Mouse (Mus musculus) central nervous system, embryonic 18 days (tissue): ENCODE results near the gene Gm42878. TPM values are rescaled to one million over a fixed set of nuclear protein-coding genes. Genes with fewer than 3 reads are reported as not detected.

Experiments used
- polyA plus RNA-seq: library from polyadenylated mRNA; depleted of rRNA; stranded (reverse); fragments of >200 nt; gene quantifications from 2 replicates; pipeline ENCODE4 v1.2.3, GENCODE M21; 2012; rRNA removed

Gm42878 gene
- polyA plus RNA-seq = 0.14 and 0.36 TPM in 2 replicates

GRCm38 (mm10) chr5:121544910-121545792, at the start of gene Gm42878, which contains the start of gene Adam1a:
Gm42878 (minus strand) TSS chr5:121545482.
Adam1a (minus strand) TSS chr5:121545482.

DNA sequence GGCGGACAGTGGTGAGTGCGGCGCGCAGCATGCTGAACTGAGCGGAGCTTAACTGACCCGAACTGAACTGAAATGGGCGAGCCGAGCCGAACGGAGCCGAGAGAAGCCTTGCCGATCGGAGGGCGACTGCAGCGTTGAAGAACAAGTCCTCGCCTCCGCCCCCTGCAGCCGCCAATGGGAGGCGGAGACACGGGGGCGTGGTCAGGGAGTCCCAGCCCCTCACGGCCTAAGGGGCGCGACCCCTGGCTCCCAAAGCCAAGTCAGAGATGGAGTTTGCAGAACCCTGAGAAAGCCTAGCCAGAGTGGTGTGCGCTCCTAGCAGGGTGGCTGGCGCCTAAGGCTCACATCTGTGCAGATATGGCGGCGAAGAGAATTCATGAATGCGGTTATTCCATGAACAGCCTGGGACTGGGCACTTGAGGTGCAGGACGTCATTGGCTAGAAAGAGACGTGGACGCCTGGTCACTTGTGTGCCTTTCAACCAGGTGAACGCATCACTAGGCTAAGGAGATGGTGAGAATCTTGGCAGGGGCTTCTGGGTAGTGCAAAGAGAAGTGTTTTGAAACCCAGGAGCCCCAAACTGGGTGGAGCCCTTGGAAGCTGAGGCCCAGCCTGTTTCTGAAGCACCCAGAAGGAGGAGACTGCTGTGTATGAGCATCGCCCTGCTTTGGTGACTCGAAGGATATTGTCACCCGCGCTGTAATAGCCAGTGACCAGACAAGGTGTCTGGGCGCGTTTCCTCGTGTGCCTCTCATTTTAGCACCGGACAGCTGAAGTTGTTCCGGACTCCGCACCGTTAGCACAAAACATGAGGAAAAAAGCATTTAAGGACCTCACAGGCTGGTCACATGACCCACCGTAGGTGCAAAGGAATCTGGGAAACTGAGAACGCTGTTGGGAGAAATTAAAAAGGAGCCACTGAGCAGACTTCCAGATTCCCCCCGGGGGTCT, 48.4 kb upstream of the Gm42878 start, which contains the start of gene Aldh2:
Aldh2 (minus strand) TSS at position 374 of the 951 bp plus-strand sequence.

DNA sequence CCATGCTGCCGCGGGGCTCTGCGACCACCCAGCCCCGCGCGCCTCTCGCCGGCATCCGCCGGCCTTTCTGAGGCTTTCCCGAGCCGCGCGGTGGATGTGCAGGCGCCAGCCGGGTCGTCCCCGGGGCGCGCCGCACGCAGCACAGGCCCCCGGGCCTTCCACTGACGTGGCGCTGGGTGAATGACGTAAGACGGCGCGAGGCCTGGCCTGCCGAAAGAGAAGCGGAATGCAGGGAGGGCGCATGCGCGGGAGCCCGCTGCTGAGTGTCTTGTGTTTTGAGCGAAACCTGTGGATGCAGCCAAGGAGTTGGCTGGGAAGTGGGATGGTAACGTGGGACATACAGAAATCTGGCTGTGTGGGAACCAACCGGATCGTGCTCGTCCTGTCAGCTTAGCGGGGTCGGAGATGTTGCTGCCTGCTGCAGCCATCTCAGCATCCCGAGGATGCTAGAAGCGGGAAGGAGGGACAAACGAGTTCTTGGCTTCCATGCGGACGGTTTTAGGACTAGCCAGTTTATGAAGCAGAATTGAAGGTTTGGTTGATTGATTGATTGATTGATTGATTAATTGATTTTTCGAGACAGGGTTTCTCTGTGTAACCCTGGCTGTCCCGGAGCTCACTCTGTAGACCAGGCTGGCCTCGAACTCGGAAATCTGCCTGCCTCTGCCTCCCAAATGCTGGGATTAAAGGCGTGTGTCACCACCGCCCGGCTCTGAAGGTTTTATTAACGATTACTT, 679 bp upstream of the Gm42878 start, which contains the start of gene Mapkapk5:
Mapkapk5 (minus strand) TSS at position 113 of the 737 bp plus-strand sequence.

DNA sequence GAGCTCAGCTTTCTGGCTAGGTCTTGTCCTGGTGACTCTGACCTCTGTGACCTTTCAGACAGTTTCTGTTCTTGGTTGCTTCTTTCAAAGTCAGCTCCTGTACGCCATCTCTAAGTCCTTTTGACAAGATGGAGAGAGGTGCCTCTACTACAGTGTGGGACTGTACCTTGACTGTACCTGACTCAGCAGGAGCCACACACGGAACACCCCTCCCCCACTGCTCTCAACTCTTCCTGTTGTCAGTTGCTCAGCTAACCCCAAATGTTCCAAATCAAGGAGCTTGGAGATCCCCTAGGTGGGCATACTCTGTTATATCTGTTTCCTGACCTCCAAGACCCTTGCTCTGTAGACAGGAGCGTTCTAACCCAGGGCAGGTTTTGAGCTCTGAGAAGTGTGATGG, 42.1 kb downstream of the Gm42878 start, which contains the start of gene Adam1b:
Adam1b (minus strand) TSS at position 205 of the 400 bp plus-strand sequence.

Other genes with a start within 250 kb of the Gm42878 start
- gene Trafd1, start 159.8 kb downstream of the Gm42878 start, polyA plus RNA-seq = 168 and 172 TPM in 2 replicates
- gene Naa25, start 147.5 kb downstream of the Gm42878 start, polyA plus RNA-seq = 33.8 and 35.4 TPM in 2 replicates
- 1.3 and 2.2 TPM in 2 replicates for gene Tmem116, start 93.6 kb downstream of the Gm42878 start, polyA plus RNA-seq
- 141 and 157 TPM in 2 replicates for gene Erp29, start 93.0 kb downstream of the Gm42878 start, polyA plus RNA-seq
- not detected in 2 replicates for gene Adam1b, start 42.0 kb downstream of the Gm42878 start, polyA plus RNA-seq
- 35.6 and 38.7 TPM in 2 replicates for gene Adam1a, start within 50 bp of the Gm42878 start, polyA plus RNA-seq
- gene Mapkapk5, start 423 bp upstream of the Gm42878 start, polyA plus RNA-seq = 126 and 129 TPM in 2 replicates
- 133 and 141 TPM in 2 replicates for gene Aldh2, start 48.3 kb upstream of the Gm42878 start, polyA plus RNA-seq
- gene Acad12, start 73.5 kb upstream of the Gm42878 start, polyA plus RNA-seq = 2.3 and 2.4 TPM in 2 replicates
- gene Acad10, start 115.0 kb upstream of the Gm42878 start, polyA plus RNA-seq = 1.4 and 2.0 TPM in 2 replicates
- 34.8 and 36.3 TPM in 2 replicates for gene Brap, start 115.1 kb upstream of the Gm42878 start, polyA plus RNA-seq
- 129 and 141 TPM in 2 replicates for gene Atxn2, start 165.9 kb upstream of the Gm42878 start, polyA plus RNA-seq